Mouse (Mus musculus) lung, adult 2 months (tissue): Measurements from ENCODE around the gene Mcrip1. TPM values are rescaled to one million over a fixed set of nuclear protein-coding genes. Genes with fewer than 3 reads are reported as not detected.
A peak's percentile ranks its signal among the peaks of the same experiment; 100 is the strongest.
"Not testable (repeated sequence)": the region's sequence is repeated elsewhere in the genome, so short reads cannot be mapped to it uniquely, and the experiment has no call there.

Source experiments
- DNase-seq: peaks from one replicate; pipeline ENCODE4 v3.0.0; 2022
- H3K4me1 ChIP-seq: fragments of 200-500 bp; 2 replicates; pipeline ENCODE4 v1.6.1; 2011; ENCODE audit warnings: low read length; ENCODE audit not compliant: control insufficient read depth, insufficient read depth
- H3K4me3 ChIP-seq: fragments of 200-500 bp; replicated peaks from 2 replicates; pipeline ENCODE3; 2011; ENCODE audit warnings: low read depth, mild to moderate bottlenecking, control low read depth, low read length; ENCODE audit errors: extremely low read depth
- CTCF ChIP-seq: fragments of 200-500 bp; IDR thresholded peaks from 2 replicates; pipeline ENCODE4 v1.5.1; 2011; ENCODE audit warnings: mild to moderate bottlenecking, low read length, control low read depth; ENCODE audit not compliant: insufficient read depth
- POLR2A ChIP-seq: fragments of 200-500 bp; IDR thresholded peaks from 2 replicates; pipeline ENCODE4 v1.6.1; 2011; ENCODE audit warnings: low read depth, mild to moderate bottlenecking, control low read depth, low read length, borderline replicate concordance; ENCODE audit errors: extremely low read depth
- WGBS: fragments of 180-500 bp; shearing (Covaris S2); methylation state at CpG from one replicate; pipeline ENCODE4 v1.1.7; 2018; 5-methylcytosine and 5-hydroxymethylcytosine counted together
- polyA plus RNA-seq: library from polyadenylated mRNA; depleted of rRNA; stranded (reverse); fragments of >200 nt; gene quantifications from 2 replicates; pipeline ENCODE4 v1.2.3, GENCODE M21; 2012

Gene Mcrip1
- polyA plus RNA-seq, 1 experiment, result 168 TPM

DNA sequence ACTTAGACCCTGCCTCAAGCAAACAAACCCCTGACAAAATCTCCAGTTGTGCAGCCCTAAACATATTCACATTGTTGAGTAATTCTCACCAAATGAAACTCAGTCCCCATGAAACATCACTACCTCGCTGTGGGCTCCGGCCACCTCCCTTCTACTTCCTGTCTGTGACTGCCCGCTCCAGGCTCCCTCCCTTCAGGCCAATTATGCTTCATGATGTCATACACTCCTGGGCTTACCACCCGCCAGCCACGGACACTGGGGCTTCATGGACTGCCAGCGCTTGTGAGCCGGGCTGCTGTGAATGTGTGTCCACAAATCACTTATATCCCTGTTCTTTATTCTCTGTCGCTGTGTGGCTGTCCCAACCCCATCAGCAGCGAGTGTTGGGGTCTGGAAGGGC, 29.8 kb downstream of the Mcrip1 start:
- WGBS, result 24% methylated on average over 9 of the region's 9 CpGs
- Histone ChIP-seq H3K4me3 (peak overlapping the region; percentile 1), H3K4me1 (peaks cover 4% of the 10 kb centered on the region)
- DNase-seq, result peak; percentile 43
- peak; percentile 49; the same call in 1 of the 2 replicates for TF ChIP-seq POLR2A
- no peak for TF ChIP-seq CTCF

DNA sequence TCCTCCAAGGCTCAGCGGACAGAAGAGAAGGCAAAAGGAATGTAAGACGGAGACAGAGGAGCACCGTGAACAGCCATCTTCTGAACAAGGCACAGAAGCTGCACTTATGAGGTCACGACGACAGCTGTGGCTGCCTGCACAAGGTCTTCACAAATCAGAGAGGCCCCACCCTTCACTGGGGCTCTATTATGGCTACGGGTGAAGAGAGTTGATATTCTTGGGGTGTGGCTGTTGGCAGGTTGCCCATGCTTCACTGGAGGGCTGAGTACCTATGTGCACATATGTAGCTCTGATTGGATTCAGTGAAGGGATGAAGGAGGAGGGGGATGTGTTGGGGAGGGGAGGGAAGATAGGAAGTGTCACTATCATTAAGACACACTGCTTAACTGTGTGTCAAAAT, 31.0 kb downstream of the Mcrip1 start:
- Histone ChIP-seq H3K4me3 (no peak overlapping the region), H3K4me1 (peaks cover 4% of the 10 kb centered on the region)
- TF ChIP-seq CTCF, result no peak
- TF ChIP-seq POLR2A, result no peak
- DNase-seq, result no peak
- 40% methylated on average over 6 of the region's 6 CpGs for WGBS

DNA sequence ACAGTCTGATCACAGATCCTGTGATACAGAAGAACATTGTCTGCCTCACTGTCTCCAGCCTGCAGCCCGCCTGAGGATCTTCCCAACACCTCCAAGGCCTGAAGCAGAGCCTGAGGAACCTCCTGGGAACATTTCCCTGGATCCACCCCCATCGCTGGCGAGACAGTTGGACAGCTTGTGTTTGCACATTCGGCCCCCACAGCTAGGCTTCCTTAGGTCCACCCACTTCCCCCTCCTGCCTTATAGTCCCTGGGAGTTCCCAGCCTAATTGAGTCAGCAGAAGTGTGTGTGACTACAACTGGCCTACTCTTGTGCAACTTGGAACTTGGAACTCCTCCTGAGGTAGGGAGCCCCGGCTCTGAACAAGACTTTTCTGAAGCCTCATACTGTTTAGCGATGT, 31.5 kb downstream of the Mcrip1 start:
- WGBS, result 22% methylated on average over 6 of the region's 6 CpGs
- Histone ChIP-seq H3K4me3 (no peak overlapping the region), H3K4me1 (peaks cover 4% of the 10 kb centered on the region)
- no peak for TF ChIP-seq POLR2A
- TF ChIP-seq CTCF, result no peak
- DNase-seq, result no peak

DNA sequence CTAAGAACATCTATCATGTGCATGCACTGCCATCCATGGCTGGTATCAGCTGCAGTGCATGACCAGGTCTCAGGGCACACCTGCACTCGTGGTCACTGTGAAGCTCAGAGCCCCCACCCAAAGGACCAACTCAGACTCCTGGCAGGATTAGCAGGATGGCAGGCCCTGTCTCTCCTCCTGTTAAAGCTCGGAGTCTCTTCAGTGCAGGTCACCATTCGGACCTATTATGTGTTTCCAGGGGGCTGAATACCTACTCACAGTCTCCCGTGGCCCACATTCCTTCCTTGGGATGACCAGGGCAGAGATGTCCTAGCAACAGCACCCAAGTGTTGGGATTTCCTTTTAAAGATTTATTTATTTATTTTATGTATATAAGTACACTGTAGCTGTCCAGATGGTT, 32.4 kb downstream of the Mcrip1 start:
- 83% methylated on average over 4 of the region's 4 CpGs for WGBS
- Histone ChIP-seq H3K4me1 (peaks cover 4% of the 10 kb centered on the region), H3K4me3 (no peak overlapping the region)
- no peak for TF ChIP-seq CTCF
- no peak for TF ChIP-seq POLR2A
- no peak for DNase-seq

DNA sequence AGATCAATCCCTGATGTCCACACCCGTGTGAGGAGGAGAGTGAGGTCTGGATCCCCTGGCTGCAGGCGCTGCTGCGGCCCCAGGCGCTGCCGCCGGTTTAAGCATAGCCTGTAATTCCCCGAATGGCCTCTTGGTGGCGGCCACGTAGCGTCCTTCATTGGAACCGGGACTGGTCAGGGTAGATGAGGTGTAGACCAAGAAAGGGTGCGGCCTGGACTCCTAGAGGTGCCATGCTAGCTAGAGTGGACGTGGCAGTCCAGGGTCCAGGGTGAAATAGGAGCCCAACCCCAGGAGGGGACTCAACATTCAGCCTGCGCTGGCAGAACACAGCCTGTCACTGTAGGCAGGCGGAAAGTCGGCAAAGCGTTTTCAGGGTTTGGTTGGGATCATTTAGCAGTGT, 33.9 kb downstream of the Mcrip1 start:
- peak; percentile 94 for DNase-seq
- Histone ChIP-seq H3K4me3 (no peak overlapping the region), H3K4me1 (peaks cover 4% of the 10 kb centered on the region)
- TF ChIP-seq POLR2A, result 0 out of 2 replicates have a peak, but pooled peaks have one; percentile 14
- TF ChIP-seq CTCF, result peak; percentile 91
- WGBS, result 19% methylated on average over 17 of the region's 17 CpGs

DNA sequence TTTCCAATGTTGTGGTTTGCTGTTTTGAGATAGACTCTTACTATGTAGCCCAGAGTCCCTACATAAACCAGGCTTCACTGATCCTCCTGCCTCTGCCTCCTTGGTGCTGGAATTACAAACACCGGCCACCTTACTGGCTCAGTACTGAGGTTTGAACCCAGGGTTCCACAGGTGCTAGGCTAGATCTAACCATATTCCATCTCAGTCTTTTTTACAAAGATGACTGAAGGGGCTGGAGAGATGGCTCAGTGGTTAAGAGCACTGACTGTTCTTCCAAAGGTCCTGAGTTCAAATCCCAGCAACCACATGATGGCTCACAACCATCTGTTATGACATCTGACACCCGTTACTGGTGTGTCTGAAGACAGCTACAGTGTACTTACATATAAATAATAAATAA, 35.3 kb downstream of the Mcrip1 start:
- not testable (repeated sequence) for H3K4me1 ChIP-seq, H3K4me3 ChIP-seq, DNase-seq
- 80% methylated on average over 2 of the region's 2 CpGs for WGBS

DNA sequence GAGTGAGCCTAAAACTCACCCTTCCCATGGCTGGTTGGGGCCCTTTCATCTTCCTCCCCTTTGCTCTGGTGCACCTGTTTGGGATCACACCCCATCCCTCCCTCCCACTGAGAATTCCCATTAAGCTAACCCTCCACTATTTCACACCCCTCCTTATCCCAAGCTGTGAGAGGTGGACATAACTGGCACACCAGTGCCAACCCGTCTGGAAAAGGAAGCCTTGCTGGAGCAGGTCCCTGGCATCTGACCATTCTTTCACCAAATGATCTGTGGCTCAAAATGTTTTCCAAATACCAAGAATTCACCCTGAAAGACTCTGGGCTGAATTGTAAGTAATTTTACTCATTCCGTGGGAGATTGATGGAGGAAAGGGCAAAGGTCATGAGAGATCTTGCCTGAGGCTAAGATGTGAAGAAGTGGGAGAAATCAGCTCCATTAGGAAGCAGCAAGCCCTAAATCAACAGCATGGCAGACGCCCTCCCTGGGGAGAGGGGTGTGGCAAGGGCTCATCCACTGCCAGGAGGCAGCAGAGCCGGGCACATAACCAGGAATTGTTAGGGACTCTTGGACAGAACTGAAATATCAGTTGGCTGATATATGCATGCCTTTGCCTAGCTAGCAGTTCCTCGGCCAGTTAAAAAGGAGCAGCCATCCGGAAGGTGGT, 36.6 kb downstream of the Mcrip1 start:
- Histone ChIP-seq H3K4me3 (no peak overlapping the region), H3K4me1 (peaks cover 4% of the 10 kb centered on the region)
- no peak for TF ChIP-seq CTCF
- no peak for TF ChIP-seq POLR2A
- no peak for DNase-seq
- 39% methylated on average over 6 of the region's 6 CpGs for WGBS

DNA sequence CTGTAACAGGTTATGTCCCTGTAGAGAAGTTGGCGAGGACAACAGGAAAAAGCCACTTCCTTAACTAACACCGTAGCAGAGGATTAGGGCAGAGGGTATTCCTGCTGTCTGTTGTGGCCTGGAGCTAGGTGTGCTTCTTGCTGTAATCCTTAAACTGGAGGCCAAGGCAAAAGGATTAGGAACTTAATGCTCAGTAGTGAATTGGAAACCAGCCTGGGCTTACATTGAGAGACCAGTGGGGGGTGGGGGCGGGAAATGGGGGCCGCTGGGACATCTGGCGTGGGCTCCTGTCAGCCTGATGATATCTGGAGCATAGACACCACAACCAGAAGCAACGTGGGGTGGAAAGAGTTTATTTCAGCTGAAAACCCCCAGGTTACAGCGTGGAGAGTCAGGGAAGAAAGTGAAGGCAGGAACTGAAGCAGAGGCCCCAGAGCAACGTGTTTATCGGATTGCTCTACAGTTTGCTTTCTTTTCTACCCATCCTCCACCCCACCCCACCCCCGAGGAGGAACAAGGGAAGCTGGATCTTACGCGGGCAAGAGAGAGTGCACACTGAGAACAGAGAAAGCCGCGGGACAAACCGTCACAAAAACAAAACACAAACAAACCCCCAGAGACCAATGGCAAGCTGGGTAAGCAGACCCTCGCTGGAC, 39.0 kb downstream of the Mcrip1 start:
- Histone ChIP-seq H3K4me3 (peak overlapping the region; percentile 40), H3K4me1 (peaks cover 7% of the 10 kb centered on the region)
- TF ChIP-seq POLR2A, result no peak
- WGBS, result 5% methylated on average over 16 of the region's 16 CpGs
- DNase-seq, result no peak

DNA sequence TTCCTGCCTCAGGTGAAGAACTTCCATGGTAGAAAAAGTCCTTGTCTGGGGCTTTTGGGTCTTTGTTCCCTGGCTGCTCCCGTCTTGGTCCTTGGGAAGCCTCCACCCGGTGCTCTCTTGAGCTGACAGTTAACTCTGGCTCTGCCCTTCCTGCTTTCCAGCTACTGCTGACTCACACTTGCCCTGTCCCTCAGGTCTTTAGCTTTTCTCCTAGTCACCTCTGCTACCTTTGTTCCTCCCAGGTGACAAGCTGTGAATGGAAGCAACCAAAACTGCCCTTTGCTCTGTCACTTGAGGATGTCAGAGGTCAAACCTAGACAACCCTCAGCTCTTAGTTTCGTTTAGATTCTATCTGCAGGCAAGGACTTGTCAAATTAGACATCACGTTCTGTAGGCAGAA, 39.6 kb downstream of the Mcrip1 start:
- 40% methylated on average over 4 of the region's 4 CpGs for WGBS
- no peak for TF ChIP-seq CTCF
- no peak for TF ChIP-seq POLR2A
- peaks cover 7% of the 10 kb centered on the region for H3K4me1 ChIP-seq
- H3K4me3 ChIP-seq, result no peak overlapping the region
- no peak for DNase-seq

DNA sequence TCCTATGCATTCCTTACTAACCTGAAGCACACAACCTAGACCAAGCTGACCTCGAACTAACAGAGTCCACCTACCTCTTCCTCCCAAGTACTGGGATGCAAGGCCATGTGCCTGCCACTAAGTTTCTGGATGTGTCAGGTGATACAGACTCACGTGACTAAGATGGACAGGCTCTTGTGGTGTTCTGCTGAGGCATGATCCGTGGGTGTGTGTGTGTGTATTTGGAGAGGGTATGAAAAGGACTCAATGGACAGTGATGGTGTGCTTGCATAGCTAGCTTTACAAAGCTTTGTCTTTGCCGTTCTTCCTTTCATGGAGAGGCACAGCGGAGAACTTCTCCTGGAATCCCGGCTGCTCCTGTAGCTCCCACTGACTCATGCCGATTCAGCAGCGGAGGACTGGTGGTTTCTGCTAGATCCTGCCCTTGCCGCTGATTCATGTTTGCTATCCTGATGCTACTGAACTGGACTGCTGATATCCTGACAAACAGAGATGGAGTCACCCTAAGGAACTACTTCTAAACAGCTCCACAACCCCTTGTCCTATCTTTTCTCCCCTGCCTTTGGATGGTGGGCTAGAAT, 41.1 kb downstream of the Mcrip1 start:
- H3K4me1 ChIP-seq, result peaks cover 7% of the 10 kb centered on the region
- WGBS, result 64% methylated on average over 9 of the region's 9 CpGs

More for the DNA sequence above, 41.1 kb downstream of the Mcrip1 start:
- DNase-seq, result no peak
- TF ChIP-seq CTCF (no peak), POLR2A (no peak)
- no peak overlapping the region for H3K4me3 ChIP-seq
